Mouse (Mus musculus) T-helper 17 cell (primary cell): ENCODE data around the gene Klrc1.
"Not testable (repeated sequence)": the region's sequence is repeated elsewhere in the genome, so short reads cannot be mapped to it uniquely, and the experiment has no call there.

Source experiments
- in situ Hi-C, 2 experiments: fragments of 300-600 bp; cut with MboI, MseI; formaldehyde crosslinking; loops; 1 replicate in 1 of 2; 2 replicates in 1 of 2; pipeline ENCODE4 v1.15.1; 2025; ENCODE audit warnings: high pct_unique_total_duplicates in 2 of 2

Klrc1 gene

DNA sequence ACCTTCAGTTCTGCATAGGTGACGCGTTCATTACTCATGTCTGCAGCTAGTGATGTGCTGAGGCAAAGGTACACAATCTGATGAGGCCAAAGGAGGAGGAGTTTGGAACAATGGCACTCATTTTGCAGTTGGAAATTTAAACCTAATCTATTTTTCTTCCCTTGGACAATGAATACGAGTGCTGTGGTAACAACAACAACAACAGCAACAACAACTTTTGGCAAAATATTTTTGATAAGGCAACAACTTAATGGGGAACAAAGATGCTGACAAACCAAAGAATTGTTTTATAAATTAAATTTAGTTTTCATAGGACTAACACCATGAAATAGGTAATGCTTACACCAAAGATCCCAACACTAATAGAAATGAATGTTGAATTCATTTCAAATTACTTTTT, at the start of gene Klrc1:
Gene Klrc1 (minus strand): TSS at position 101 of the 400 bp plus-strand sequence.
- in situ Hi-C loops, result no loop called here

- in situ Hi-C loops, result no loop called here
These were observed 48.5 kb upstream of the Klrc1 start for GRCm38 (mm10) chr6:129727237-129727636.

DNA sequence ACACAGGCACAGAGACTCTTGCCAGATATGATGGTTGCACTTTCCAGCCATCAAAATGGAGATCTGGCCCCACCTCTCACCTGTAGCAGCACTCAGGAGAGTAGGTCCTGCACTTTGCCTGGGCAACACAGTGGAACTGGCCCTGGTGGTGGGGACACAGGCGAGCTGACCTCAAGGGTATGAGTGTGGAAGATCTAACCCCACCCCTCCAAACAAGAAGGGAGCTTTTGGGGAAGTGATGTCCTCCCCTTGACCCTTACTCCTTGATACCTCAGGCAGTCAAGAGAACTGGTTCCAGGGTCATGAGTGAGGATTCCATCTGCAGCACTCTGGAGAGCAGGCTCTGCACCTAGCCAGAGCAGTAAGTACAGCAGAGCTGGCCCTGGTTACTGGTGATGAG, 42.6 kb upstream of the Klrc1 start:
- in situ Hi-C loops, result no loop called here

GRCm38 (mm10) chr6:129720487-129720886, 41.7 kb upstream of the Klrc1 start:
- in situ Hi-C loops, result no loop called here

GRCm38 (mm10) chr6:129717032-129717431, 38.3 kb upstream of the Klrc1 start, which contains the start of gene Klri1:
Gene Klri1 (minus strand): TSS chr6:129717132.
- in situ Hi-C loops, result no loop called here

- in situ Hi-C loops, result no loop called here
These were observed 34.8 kb upstream of the Klrc1 start for GRCm38 (mm10) chr6:129713566-129713965.

- in situ Hi-C loops, result not testable (repeated sequence)
These were observed 12.7 kb upstream of the Klrc1 start for GRCm38 (mm10) chr6:129691436-129691835.

GRCm38 (mm10) chr6:129680379-129680778, 1.6 kb upstream of the Klrc1 start:
- in situ Hi-C loops, result loop anchor here (5.0 to 10.0 kb wide), 2 partner anchors 103 to 376 kb away; partner anchors contain the start of gene Klre1 (in 1 of the 2)

DNA sequence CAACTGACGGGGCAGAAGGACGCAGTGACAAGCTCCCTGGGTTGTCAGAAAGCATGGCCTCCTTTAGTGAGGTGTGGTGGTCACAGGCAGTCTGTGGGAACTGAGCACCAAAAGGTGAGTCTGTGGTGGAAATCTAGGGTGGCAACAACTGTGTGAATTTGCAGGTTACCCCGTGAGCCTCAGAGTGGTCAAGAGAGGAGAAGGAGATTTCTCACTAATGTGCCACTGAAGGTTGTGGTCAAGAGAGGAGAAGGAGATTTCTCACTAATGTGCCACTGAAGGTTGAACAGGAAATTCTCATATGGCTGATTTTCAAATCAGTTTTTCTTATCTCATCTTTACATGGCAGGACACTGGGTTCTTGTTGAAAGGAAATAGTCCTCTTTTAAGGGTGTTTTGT, 17.5 kb downstream of the Klrc1 start:
- in situ Hi-C loops, result not testable (repeated sequence)

GRCm38 (mm10) chr6:129660589-129660988, 18.2 kb downstream of the Klrc1 start, which contains the start of gene Klrc2:
Gene Klrc2 (minus strand): TSS chr6:129660689.
- in situ Hi-C loops, result not testable (repeated sequence)

DNA sequence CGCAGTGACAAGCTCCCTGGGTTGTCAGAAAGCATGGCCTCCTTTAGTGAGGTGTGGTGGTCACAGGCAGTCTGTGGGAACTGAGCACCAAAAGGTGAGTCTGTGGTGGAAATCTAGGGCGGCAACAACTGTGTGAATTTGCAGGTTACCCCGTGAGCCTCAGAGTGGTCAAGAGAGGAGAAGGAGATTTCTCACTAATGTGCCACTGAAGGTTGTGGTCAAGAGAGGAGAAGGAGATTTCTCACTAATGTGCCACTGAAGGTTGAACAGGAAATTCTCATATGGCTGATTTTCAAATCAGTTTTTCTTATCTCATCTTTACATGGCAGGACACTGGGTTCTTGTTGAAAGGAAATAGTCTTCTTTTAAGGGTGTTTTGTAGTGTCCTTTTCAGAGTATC, 34.7 kb downstream of the Klrc1 start:
- in situ Hi-C loops, result loop anchor here in 1 of 2 experiments (10.0 kb wide), 1 partner anchor 59 kb away; no protein-coding TSS in a partner anchor

GRCm38 (mm10) chr6:129643237-129643636, 35.5 kb downstream of the Klrc1 start, which contains the start of gene Klrc3:
Gene Klrc3 (minus strand): TSS chr6:129643337.
- in situ Hi-C loops, result loop anchor here in 1 of 2 experiments (10.0 kb wide), 1 partner anchor 58 kb away; no protein-coding TSS in a partner anchor

DNA sequence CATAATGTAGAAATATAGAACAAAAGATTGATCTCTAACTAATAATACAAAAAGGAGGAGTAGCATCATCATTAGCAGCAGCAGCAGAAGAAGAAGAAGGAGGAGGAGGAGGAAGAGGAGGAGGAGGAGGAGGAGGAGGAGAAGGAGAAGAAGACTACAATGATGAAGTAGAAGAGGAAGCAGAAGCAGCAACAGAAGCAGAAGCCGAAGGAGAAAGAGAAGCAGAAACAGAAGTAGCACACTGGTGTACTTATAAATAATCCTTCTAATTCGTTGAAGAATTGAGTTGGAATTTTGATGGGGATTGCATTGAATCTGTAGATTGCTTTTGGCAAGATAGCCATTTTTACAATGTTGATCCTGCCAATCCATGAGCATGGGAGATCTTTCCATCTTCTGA, 47.7 kb downstream of the Klrc1 start:
- in situ Hi-C loops, result not testable (repeated sequence)

- in situ Hi-C loops, result no loop called here
These were observed 55.0 kb downstream of the Klrc1 start, which contains the start of gene Klrk1 for GRCm38 (mm10) chr6:129623735-129624134. Gene Klrk1 (minus strand): TSS chr6:129623864.
